Mouse (Mus musculus): ENCODE measurements around the gene Satb2.

DNA sequence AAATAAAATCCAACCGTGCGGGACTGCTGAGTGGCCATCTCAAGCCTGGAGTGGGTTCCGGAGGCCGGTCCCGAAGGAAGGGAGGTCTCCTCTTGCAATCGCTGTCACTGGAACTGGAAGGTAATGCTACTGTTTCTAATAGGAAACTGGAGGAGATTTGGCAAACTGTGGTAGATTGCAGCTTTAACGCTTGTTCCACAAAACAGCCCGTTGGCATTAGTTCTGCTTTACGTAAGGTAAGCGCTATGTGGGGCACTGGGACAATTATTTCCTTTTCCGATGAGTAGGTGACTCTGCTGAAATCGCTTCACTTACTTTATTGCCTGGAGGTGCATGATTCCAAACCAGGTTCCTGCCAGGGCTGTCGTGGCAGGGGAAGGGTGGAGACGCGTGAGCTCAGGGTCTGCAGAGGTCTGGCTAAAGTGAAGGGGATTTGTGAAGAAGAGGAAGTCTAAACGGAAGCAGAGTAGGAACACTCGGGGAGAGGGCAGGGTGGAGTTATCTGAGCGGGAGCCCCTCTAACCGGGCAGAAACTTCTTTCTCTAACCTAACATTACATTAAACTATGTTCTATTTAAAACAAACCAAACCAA, 183.3 kb downstream of the Satb2 start:
- TF ChIP-seq GATA1 (IDR thresholded peaks at IDR 0.05; ENCODE audit: low read length) (no peak), TAL1 (IDR thresholded peaks at IDR 0.05; ENCODE audit: low read length) (no peak)

Measured in erythroblast, embryonic 14.5 days (primary cell).